Mouse (Mus musculus) cerebral cortex, adult 2 months (tissue): ENCODE measurements around the gene Trim10.

ENCODE experiments used
- WGBS: fragments of 180-500 bp; shearing (Covaris S2); methylation state at CpG from one replicate; pipeline ENCODE4 v1.1.7; 2018; 5-methylcytosine and 5-hydroxymethylcytosine counted together

Gene Trim10

DNA sequence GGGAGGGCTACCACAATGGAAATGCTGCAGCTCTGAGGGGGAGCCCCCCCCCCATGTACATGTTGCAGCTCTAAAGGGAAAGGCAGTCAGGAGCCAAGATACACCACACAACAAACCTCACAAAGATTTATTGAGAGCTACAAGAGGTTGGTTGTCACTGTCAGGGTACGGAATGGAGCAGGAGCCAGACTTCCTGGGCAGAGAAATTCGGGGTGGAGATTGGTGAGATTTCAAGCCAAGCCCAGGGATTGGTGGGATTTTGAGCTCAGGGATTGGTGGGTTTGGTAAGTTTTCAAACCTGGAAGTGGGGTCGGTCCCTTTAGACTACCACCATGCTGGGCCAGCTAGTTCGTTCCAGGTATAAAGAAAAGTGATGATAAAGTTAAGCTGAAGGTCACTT, 54.1 kb downstream of the Trim10 start:
- WGBS = 73% methylated on average over 4 of the region's 4 CpGs
